Mouse (Mus musculus) ES-Bruce4 (cell line): Measurements from ENCODE around the gene Tnfrsf26.

Experiments
- CTCF ChIP-seq: IDR thresholded peaks from one replicate; pipeline ENCODE4 v1.8.1; 2011; ENCODE audit warnings: low read depth, low read length
- EP300 ChIP-seq: IDR thresholded peaks from 2 replicates; pipeline ENCODE4 v1.6.1; 2011; ENCODE audit warnings: low read depth, low read length; ENCODE audit not compliant: insufficient read depth
- POLR2A ChIP-seq: IDR thresholded peaks from one replicate; pipeline ENCODE4 v1.8.1; 2011; ENCODE audit warnings: low read length; ENCODE audit not compliant: insufficient read depth

DNA sequence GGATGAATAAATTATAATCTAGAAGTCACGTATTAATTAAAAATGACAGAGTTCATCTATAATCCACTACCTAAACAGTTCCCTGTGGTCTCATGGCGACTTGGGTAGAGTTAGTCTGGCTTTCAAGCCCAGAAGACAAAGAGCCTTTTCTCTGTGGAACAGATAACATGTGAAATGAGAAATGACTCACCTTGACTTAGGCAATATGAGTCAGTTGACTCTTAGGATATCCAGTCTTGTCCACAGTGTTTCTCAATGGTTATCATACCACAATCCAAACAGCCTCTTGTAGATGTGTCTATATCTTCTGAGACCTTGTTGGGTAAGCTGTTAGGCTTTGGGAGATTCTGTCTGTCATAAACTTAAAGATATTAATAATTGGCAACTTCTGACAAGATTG, 3.0 kb upstream of the Tnfrsf26 start:
- TF ChIP-seq POLR2A, result no peak
- TF ChIP-seq CTCF, result no peak
- TF ChIP-seq EP300, result no peak
